Mouse (Mus musculus): Measurements from ENCODE around the gene Slc43a3. TPM values are rescaled to one million over a fixed set of nuclear protein-coding genes. Genes with fewer than 3 reads are reported as not detected.

The Slc43a3 gene
- polyA plus RNA-seq (2012; rRNA removed) = 139 and 165 TPM in 2 replicates

GRCm38 (mm10) chr2:84936474-84937429, at the start of gene Slc43a3:
TSS of gene Slc43a3 (plus strand) at chr2:84936579.

GRCm38 (mm10) chr2:84980188-84980587, 43.8 kb downstream of the Slc43a3 start, which contains the start of gene Prg2:
TSS of gene Prg2 (plus strand) at chr2:84980461.

GRCm38 (mm10) chr2:84987930-84988329, 51.6 kb downstream of the Slc43a3 start, which contains the start of gene Prg3:
TSS of gene Prg3 (plus strand) at chr2:84988215.

Other genes with a start within 250 kb of the Slc43a3 start
- gene Zdhhc5, start 221.4 kb upstream of the Slc43a3 start, polyA plus RNA-seq (2012; rRNA removed) = 15.8 and 19.0 TPM in 2 replicates
- 26.3 and 32.3 TPM in 2 replicates for gene Clp1, start 209.2 kb upstream of the Slc43a3 start, polyA plus RNA-seq (2012; rRNA removed)
- 120 and 145 TPM in 2 replicates for gene Ypel4, start 202.5 kb upstream of the Slc43a3 start, polyA plus RNA-seq (2012; rRNA removed)
- gene Gm19426, start 192.9 kb upstream of the Slc43a3 start, polyA plus RNA-seq (2012; rRNA removed) = 1.9 and 2.2 TPM in 2 replicates
- gene Serping1, start 161.1 kb upstream of the Slc43a3 start, polyA plus RNA-seq (2012; rRNA removed) = 26.7 and 32.2 TPM in 2 replicates
- gene Ube2l6, start 137.8 kb upstream of the Slc43a3 start, polyA plus RNA-seq (2012; rRNA removed) = 288 and 372 TPM in 2 replicates
- 0.24 and 0.31 TPM in 2 replicates for gene Smtnl1, start 113.9 kb upstream of the Slc43a3 start, polyA plus RNA-seq (2012; rRNA removed)
- 49.6 and 50.0 TPM in 2 replicates for gene Timm10, start 109.6 kb upstream of the Slc43a3 start, polyA plus RNA-seq (2012; rRNA removed)
- 118 and 156 TPM in 2 replicates for gene Slc43a1, start 97.7 kb upstream of the Slc43a3 start, polyA plus RNA-seq (2012; rRNA removed)
- 0.03 and 0.10 TPM in 2 replicates for gene Rtn4rl2, start 49.9 kb upstream of the Slc43a3 start, polyA plus RNA-seq (2012; rRNA removed)
- gene Prg2, start 43.9 kb downstream of the Slc43a3 start, polyA plus RNA-seq (2012; rRNA removed) = 61.1 and 78.0 TPM in 2 replicates
- 4.4 and 5.6 TPM in 2 replicates for gene Prg3, start 51.6 kb downstream of the Slc43a3 start, polyA plus RNA-seq (2012; rRNA removed)
- gene Ssrp1, start 100.7 kb downstream of the Slc43a3 start, polyA plus RNA-seq (2012; rRNA removed) = 124 and 132 TPM in 2 replicates
- 0.23 and 0.31 TPM in 2 replicates for gene P2rx3, start 100.9 kb downstream of the Slc43a3 start, polyA plus RNA-seq (2012; rRNA removed)
- 2.8 and 3.6 TPM in 2 replicates for gene Tnks1bp1, start 111.4 kb downstream of the Slc43a3 start, polyA plus RNA-seq (2012; rRNA removed)
- gene Aplnr, start 199.6 kb downstream of the Slc43a3 start, polyA plus RNA-seq (2012; rRNA removed) = 0.75 and 0.87 TPM in 2 replicates

All from liver, embryonic 14 days (tissue).